Mouse (Mus musculus) left cerebral cortex, postnatal 10 days (tissue): ENCODE results near the gene Dnal4. TPM values are rescaled to one million over a fixed set of nuclear protein-coding genes. Genes with fewer than 3 reads are reported as not detected.

Experiments used
- DNase-seq, 2 experiments: peaks; one replicate each; pipeline ENCODE4 v3.0.0; 2021 to 2022; ENCODE audit warnings: low spot score in 2 of 2, mixed read lengths in 1 of 2; ENCODE audit errors: extremely low spot score in 1 of 2
- intact Hi-C: fragments of 180-260 bp; cut with DNase I; formaldehyde crosslinking; loops from one replicate; pipeline ENCODE4 v1.15.1; 2025
- total RNA-seq, 2 experiments: library from RNA; stranded (reverse); gene quantifications; 2 replicates each; pipeline ENCODE4 v1.2.3; 2021

Dnal4 gene
- total RNA-seq, 2 experiments from 2014 or later = 28.6 to 31.0 TPM

DNA sequence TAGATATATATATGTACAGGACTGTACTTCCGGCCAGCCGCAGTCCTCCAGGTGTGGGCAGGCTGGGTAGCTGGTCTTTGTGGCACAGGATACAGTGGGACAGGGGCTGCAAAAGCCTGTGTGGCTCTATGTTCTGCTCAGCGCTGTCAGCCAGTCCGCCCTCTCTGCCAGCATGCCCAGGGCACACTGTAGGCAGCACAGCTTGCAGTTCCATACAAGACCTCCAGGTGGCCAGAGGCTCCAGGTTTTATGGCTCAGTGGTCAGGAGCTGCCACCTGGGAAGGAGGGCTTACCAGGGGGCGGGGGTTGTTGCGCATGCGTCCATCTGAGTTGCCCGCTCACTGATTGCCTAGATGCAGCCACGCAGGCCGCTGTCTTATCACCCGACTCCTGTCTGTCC is 29.7 kb downstream of the Dnal4 start:
- peak in 1 of 2 experiments; percentile 57 for DNase-seq
- intact Hi-C loops = no loop called here

DNA sequence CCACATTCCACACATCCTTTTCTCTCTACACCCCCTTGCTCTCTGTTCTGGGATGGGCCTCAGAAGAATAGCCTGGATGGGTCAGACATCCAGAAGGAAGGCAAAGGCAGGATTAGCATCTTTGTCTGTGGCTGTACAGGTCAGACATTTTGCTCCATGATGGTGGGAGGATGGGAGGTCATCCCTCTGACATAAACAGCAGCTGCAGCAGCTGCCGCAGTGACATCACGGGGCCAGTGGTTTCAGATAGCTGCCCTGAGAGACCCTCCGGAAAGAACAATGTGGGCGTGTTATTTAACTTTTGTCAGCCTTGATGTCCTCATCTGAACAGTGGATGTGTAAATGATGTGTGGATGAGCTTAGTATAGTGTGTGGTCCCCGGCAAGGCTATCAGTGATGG is 31.8 kb downstream of the Dnal4 start:
- intact Hi-C loops = no loop called here
- no peak for DNase-seq

DNA sequence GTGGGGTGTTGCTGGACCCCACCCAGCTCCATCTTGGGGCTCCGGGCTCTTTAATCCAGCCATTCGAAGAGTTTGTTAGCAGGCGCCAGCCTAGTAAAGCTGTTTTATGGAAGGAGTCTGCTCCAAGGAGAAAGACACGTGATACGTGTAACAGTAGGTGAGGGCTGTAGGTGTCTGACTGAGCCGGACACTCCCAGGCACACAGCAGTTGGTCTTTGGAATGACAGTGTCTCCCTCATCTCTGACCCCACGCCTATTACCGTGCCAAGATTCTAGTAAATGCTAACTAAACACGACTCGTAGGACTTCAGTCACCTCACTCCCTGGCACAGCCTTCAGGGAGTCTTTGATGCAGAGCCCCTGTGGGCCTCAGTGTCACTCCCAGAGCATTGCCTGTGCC is 32.3 kb downstream of the Dnal4 start:
- intact Hi-C loops = no loop called here
- DNase-seq = no peak

DNA sequence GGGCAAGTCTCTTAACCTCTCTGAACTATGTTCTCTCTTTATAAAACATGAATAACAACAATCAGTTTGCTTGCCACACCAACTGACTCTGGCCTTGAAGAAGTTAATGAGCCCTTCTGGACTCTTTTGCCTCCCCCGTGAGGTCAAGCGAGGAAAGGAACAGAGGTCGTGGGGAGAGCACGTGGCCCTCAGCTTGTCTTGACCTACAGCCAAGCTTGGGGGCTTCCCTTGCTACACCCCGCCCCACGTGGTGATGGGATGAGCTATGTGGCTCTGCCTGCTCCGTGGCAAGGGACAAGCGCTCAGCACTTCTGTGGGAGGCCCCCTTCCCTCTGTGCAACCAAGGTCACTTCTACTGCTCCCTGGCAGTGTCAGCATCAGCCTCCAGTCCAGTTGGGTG is 32.9 kb downstream of the Dnal4 start:
- intact Hi-C loops = no loop called here
- DNase-seq = peak in 1 of 2 experiments; percentile 28

DNA sequence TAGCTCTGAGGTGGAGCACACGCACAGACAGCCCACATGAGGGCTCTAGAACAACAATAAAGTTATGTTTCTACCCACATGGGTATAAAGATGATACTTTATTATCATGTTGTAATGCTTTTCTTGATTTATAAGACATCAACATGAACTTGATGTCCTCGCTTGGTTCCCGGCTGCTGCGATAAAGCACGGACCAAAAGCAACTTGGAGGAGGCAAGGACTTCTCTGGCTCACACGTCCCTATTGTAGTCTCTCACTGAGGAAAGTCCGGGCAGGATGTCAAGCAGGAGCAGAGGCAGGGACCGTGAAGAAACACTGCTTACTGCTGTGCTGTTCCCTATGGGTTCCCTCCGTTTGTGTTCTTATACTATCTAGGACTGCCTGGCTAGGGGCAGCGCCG is 33.6 kb downstream of the Dnal4 start:
- DNase-seq = no peak
- intact Hi-C loops = no loop called here

DNA sequence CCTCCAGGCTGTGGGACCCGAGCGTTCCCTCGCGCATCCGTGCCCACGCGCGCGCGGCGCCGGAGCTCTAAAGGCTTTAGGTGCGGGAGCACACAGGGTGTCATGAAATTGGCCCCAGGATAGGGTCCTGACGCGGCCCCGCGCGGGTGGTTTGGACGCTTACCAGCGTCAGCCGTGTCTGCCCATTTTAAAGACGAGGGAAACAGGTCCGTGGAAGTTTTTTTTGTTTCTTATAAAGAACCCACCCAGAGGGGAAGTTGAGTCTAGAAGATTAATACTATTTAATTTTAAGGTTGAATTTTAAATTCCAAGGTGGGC is 35.0 kb downstream of the Dnal4 start:
- intact Hi-C loops = no loop called here
- DNase-seq = no peak

DNA sequence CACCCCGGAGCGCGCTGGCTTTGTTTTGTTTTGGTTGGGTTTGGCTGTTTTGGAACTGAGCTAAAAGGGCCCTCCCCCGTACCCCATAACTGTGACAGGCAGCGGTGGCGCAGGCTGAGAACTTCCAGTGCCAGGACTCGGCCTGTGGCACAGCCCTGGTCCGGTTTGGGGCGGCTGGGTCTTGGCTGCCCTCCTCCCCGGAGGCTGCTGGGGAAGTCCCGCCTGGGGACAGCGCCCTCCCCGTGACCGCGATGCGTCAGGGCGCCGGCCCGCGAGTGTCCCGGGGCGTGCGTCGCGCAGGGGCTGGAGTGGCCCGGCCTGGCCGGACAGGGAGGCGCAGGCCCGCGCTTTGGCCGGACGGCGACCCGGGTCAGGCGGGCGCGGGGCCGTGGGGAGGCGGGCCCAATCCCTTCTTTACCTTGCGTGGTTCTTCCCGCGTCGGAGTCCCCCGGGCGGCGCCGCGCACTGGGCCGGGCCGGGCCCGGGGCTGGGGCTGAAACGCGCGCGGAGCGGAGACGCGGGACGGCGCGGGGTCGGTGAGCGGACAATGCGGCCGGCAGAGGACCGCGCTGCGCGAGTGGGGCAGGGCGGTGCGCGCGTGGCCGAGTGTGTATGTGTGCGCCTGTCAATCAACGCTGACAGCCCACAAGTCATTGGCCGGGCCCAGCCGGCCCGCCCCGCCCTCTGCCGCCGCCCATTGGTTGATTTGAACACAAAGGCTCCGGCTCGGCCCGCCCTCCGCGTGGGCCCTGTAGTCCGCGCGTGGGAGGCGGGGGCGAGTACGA is 35.5 kb downstream of the Dnal4 start, which contains the start of gene Sun2:
Gene Sun2 (minus strand): TSS at position 616 of the 785 bp plus-strand sequence.
- intact Hi-C loops = no loop called here
- DNase-seq = peak; percentile 87 to 96

DNA sequence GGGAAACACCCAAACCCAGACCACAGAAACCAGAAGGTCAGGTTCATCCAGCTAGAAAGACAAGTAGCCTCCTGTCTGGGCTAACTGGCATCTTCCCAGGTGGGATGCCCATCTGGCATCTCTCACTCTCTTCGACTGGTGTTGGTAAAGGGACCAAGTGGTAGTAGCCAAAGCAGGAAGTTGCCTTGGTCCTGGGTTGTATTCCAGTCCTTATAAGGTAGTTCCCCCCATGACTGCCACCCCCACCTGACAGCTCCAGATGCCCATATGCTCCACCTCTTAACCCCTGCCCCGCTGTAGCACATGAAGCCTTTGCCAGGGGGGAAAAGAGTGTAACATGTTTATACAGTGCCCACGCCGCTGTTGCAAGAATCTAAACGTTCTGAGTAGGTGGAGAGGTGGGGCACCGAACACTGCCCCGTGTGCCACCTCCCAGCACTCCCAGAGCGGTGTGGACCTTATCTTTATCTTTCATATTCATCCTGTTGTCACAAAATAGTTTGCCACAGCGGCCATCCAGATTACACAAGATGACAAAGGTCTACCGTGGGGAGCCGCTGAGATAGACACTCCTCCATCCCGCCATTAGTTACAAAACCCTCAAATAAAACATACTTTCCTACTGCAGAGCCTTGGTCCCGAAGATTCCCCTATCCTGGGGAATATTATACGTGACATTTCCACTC is 36.3 kb downstream of the Dnal4 start:
- DNase-seq = peak in 1 of 2 experiments; percentile 38
- intact Hi-C loops = no loop called here

DNA sequence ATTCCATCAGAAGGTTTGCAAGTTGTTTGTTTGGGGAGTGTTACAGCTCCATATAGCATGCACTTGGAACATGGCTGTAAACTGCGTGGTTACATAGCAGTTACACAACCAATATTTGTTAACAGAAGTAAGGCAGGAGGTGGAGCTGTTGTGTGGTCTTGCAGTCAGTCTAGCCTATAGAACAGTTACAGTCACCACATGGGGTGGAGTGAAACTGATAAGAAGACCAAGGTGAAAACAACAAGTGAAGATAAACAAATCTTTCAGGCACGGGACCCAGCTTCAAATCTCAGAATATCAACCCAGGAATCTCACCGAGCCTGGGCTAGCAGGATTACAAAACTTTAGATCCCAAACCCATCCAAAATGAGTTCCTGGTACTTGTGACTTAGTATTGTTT is 36.9 kb downstream of the Dnal4 start:
- DNase-seq = no peak
- intact Hi-C loops = no loop called here

DNA sequence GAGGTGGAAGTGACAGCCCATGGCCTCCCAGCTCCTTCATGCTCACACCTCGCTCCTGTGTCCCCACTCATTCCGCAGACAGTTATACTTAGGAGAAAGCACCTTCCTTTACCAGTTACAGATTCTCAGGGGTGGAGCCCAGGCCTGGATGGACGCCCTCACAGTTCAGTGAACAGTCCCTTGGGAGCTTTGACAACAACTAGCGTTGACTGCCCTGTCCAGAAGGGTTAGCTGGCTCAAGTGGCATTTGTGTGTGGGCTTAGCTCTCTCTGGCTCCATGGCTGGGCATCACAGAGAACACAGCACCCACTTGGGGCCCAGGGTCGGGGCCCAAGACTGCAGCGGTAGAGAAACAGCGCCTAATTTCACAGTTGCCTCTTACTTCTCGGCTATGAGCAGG is 43.3 kb downstream of the Dnal4 start:
- intact Hi-C loops = no loop called here
- no peak for DNase-seq

DNA sequence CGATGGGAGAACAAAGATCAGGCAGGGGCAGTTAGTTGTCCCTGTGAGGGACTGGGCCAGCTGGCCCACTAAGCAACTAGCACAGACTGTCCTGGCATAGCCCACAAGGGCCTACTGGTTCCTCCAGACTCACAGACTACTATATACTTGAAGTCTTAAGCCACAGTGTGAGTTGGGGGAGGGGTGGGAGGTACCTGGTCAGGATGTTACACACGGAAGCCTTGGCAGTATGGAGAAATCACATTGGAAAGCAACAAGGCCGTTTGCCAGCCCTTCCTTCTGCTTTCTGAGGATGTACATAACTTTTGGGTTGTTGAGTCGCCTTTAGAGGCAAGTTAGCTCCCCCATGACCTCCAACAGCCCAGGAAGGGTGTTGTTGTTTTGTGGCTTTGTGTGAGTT is 44.0 kb downstream of the Dnal4 start:
- no peak for DNase-seq
- intact Hi-C loops = no loop called here

DNA sequence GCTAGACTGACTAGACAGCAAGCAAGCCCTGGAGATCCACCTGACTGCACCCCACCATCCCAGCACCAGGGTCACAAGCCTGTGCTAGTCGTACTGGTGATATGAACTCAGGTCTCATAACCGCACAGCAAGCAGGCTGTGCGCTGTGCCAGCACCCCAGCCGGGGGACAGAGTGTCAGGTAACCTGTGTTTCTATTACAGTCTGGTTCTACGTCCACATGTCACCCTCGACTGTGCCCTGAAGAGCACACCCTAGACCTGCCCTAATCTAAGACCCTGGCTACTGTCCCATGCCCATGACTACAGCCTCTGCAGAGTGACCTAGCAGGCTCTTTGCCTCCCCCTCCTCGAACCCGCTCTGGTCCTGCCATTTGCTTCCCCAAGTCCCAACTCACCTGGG is 44.5 kb downstream of the Dnal4 start:
- intact Hi-C loops = no loop called here

DNA sequence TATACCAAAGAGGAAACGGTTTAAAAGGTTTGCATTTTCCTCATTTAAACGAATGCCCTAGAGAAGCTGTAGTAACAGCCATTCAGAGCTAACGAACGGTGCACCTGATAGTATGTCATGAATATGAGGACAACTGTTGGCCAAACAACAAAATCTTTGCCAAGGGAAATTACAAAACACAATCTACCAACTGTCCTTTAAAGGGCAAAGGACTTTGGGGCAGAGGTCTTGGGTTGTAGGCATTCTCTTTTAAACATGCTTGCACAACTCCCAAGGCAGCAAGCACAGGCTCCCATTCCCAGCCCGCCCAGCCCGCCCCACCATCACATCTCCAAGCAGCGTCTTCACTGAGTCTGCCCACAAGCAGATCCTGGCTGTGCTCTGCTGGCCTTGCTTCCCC is 46.1 kb downstream of the Dnal4 start:
- intact Hi-C loops = no loop called here
- no peak for DNase-seq

More for the DNA sequence above, 44.5 kb downstream of the Dnal4 start:
- DNase-seq = no peak

DNA sequence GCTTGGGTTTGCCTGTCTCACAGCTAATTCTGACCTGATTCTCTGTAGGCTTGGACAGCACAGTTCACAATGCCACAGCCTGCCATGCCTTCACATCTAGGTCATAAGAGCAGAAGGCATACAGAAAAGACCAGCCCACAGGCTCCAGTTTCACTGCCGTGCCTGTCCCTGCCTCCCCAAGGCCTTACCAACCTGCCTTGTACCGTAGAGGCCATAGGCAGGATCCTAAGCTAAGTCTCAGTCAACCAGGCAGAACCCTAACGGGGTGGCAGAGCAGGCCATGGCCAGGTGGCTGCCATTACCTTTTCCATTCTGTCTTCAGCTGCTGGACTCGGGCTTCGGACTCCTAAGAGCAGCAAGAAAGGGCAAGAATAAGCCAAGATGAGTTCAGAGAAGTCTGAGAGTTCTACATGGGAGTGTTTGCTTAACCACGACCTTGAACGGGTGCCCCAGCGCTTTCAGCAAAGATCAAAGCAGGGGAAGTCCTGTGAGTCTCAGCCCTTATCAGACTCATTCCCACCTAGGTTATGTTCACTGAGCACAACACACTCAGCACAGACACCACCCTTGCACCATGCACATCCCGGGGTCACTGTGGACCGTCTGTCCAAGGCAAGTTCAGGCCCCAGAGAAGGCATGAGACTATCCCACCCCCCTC is 48.8 kb downstream of the Dnal4 start:
- DNase-seq = no peak
- intact Hi-C loops = no loop called here

DNA sequence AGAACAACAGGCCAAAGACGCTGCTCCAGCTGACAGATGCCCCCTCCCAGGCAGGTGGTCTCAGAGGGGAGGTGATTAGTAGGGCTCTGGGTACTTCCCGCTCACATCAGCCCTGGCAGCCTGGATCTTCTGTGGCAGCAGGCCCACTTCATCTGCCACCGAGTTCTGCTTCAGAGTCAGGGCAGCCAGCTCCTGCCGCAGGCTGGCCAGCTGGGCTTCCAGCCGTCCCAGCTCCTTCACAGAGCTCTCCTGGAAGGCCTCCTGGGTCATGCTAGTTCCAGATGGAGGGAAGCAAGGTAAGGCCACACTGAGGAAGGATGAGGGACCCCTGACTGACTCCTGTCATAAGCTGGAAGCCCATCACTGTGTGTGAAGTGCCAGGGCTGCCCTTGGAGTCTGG is 49.3 kb downstream of the Dnal4 start:
- intact Hi-C loops = no loop called here
- no peak for DNase-seq

DNA sequence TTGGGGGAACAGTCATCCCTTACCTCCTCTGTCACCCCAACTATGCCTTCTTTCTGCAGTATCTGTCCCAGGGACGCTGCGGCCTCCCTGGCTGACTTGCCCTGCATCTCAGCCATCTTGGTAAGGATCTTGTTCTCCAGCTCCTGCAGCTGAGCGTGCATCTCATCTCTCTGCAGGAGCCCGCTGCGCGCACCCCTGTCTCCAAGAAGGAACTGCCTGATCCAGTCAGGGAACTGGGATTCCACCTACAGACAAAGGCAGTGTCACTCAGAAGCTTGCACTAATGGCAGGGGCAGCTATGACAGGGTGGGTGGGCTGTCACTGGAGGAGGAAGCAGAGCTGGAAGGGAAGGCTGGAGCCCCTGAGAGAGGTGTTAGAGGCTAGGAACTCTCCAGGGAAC is 49.8 kb downstream of the Dnal4 start:
- intact Hi-C loops = no loop called here
- DNase-seq = no peak

DNA sequence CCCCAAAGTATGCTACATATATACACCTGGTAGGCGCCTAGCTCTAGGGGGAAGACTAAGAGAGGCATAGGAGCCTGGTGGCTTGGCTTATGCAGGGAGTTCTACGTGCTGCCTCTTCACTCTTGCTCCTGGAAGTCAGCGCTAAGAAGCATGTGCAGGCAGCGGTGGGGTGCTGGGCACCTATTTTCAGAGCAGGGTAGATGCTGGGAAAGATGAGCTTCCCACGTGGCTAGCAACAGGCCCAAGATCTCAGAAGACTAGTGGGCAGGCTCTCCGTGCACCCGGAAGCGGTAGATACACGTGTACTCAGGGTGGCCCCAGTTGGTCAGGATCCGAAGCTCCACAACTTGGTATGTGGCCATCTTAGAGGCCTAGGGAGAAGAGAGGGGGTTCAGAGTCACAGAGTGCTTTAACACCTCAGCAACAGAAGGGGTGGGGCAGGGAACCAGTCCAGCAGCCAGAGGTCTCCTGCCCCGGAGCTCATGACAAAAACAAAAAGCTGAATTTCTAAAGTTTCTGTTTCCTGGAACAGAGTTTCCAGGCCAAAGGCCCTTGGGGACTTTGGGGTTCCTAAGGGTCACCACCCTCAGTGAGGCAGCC is 52.4 kb downstream of the Dnal4 start:
- DNase-seq = no peak
- intact Hi-C loops = no loop called here

DNA sequence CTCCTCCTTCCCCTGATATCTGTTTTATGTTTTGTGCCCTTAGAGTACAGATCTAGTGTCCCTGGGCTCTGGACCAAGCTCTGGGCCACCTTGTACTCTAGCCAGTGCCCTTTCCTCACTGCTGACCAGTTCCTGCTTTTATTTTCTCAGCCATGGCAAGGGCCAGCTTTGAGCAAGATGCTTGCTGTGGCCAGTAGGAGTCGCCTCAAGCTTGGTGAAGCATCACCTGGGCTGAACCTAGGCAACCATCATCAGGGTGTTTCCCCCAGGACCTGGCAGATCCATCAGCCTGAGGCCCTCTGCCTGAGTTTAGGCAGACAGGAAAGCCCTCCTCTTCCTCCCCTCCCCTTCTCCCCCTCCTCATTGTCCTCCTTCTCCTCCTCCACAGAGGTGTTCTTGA is 54.2 kb downstream of the Dnal4 start:
- intact Hi-C loops = no loop called here
- DNase-seq = peak in 1 of 2 experiments; percentile 58

DNA sequence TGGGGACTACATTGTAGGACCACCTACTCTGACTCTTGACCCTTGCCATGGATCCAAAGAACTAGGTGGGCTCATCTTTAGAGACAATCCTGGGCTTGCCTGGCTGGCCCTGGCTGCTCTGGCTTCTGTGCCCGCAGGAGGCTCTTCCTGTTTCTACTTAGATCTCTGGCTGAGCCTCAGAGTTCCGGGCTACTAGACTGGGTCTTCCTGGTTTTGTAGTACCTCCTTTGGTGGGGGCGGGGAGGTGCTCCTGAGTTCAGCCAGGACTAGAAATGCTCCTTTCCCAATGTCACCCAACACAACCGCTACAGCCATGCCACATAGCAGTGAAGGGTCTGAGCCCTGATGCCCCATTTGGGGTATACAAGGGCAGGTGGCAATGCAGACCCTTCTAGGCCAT is 56.9 kb downstream of the Dnal4 start:
- intact Hi-C loops = no loop called here
- DNase-seq = peak in 1 of 2 experiments; percentile 67

DNA sequence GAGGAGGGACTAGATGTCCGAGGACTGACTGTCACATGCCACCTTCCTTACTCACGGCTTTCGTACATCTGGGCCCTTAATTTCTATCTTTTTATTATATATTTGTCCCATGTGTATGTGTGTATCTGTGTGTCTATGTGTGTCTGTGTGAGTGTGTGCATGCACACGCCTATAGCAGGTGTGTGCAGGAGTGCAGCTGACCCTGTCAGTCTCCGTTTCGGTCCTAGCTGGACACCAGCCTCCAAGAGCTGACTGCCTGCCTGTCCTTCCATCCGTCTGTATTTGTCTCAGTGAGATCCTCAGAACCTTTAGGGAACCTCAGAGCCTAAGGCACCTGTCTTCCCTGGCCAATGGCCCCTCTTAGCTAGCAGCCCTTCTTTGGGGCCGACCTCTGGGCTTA is 57.4 kb downstream of the Dnal4 start:
- DNase-seq = no peak
- intact Hi-C loops = no loop called here
